Mouse (Mus musculus) liver, adult 2 months (tissue): ENCODE measurements around the gene Ankmy2. TPM values are rescaled to one million over a fixed set of nuclear protein-coding genes. Genes with fewer than 3 reads are reported as not detected.
A peak's percentile ranks its signal among the peaks of the same experiment; 100 is the strongest.

Experiments used
- DNase-seq: peaks from one replicate; pipeline ENCODE4 v3.0.0-alpha.2; 2011; ENCODE audit warnings: low read depth, low spot score; ENCODE audit errors: extremely low read depth
- H3K27ac ChIP-seq: fragments of 200-500 bp; replicated peaks from 2 replicates; pipeline ENCODE4 v1.5.1; 2012; ENCODE audit warnings: low read depth, mild to moderate bottlenecking, control low read depth, inconsistent platforms, low read length; ENCODE audit not compliant: insufficient read depth
- H3K27me3 ChIP-seq: fragments of 200-500 bp; 2 replicates; pipeline ENCODE4 v1.6.1; 2012; ENCODE audit warnings: mild to moderate bottlenecking, moderate library complexity, low read length, inconsistent platforms; ENCODE audit not compliant: control insufficient read depth, insufficient read depth
- H3K36me3 ChIP-seq: fragments of 200-500 bp; 2 replicates; pipeline ENCODE4 v1.6.1; 2012; ENCODE audit warnings: low read length, inconsistent platforms; ENCODE audit not compliant: control insufficient read depth, insufficient read depth
- H3K4me1 ChIP-seq: fragments of 200-500 bp; 2 replicates; pipeline ENCODE4 v1.6.1; 2011; ENCODE audit warnings: low read length; ENCODE audit not compliant: control insufficient read depth, insufficient read depth
- H3K4me3 ChIP-seq: fragments of 200-500 bp; 2 replicates; pipeline ENCODE4 v1.5.1; 2011; ENCODE audit warnings: low read depth, mild to moderate bottlenecking, control low read depth, low read length, moderate library complexity; ENCODE audit not compliant: insufficient read depth
- H3K79me2 ChIP-seq: fragments of 200-500 bp; 2 replicates; pipeline ENCODE4 v1.6.1; 2012; ENCODE audit warnings: inconsistent platforms, mild to moderate bottlenecking, low read length, moderate library complexity; ENCODE audit not compliant: control insufficient read depth, insufficient read depth
- H3K9ac ChIP-seq: fragments of 200-500 bp; 2 replicates; pipeline ENCODE4 v1.6.1; 2012; ENCODE audit warnings: low read depth, mild to moderate bottlenecking, control low read depth, inconsistent platforms, low read length
- CTCF ChIP-seq: fragments of 200-500 bp; IDR thresholded peaks from 2 replicates; pipeline ENCODE4 v1.5.1; 2011; ENCODE audit warnings: low read depth, low read length, control low read depth
- POLR2A ChIP-seq: fragments of 200-500 bp; IDR thresholded peaks from 2 replicates; pipeline ENCODE4 v1.6.1; 2011; ENCODE audit warnings: low read length, control low read depth; ENCODE audit not compliant: insufficient read depth; ENCODE audit errors: extremely low read depth
- WGBS: fragments of 180-500 bp; shearing (Covaris S2); methylation state at CpG from one replicate; pipeline ENCODE4 v1.1.7; 2018; 5-methylcytosine and 5-hydroxymethylcytosine counted together
- polyA plus RNA-seq: library from polyadenylated mRNA; depleted of rRNA; stranded (reverse); fragments of >200 nt; gene quantifications from 2 replicates; pipeline ENCODE4 v1.2.3, GENCODE M21; 2012; rRNA removed
- total RNA-seq: library from RNA; depleted of rRNA; stranded (reverse); fragments of >200 nt; gene quantifications from 2 replicates; pipeline ENCODE4 v1.2.3, GENCODE M21; 2014; rRNA removed

The Ankmy2 gene
- total RNA-seq (6.5 and 7.9 TPM in 2 replicates), polyA plus RNA-seq (2.6 and 3.4 TPM in 2 replicates)

- Histone ChIP-seq H3K27ac (peak within 1 kb of the TSS; percentile 77), H3K4me1 (peaks cover 12% of the 10 kb centered on the region), H3K9ac (peak within 1 kb of the TSS; percentile 89), H3K4me3 (peak within 1 kb of the TSS; percentile 91), H3K36me3 (no peaks in the 10 kb centered on the region), H3K27me3 (no peaks in the 10 kb centered on the region), H3K79me2 (peaks cover 3% of the 10 kb centered on the region; the same call in 1 of the 2 replicates)
- WGBS, result under 1% methylated on average over 41 of the region's 42 CpGs
- TF ChIP-seq POLR2A, result peak; percentile 95
- no peak for TF ChIP-seq CTCF
- peak; percentile 87 for DNase-seq
These were observed at the start of gene Ankmy2 for GRCm38 (mm10) chr12:36156637-36157303. Ankmy2 (plus strand) TSS chr12:36157114.

- H3K27ac ChIP-seq, result no peak overlapping the region
- DNase-seq, result no peak
- H3K79me2 ChIP-seq, result no peaks in the 10 kb centered on the region
- no peaks in the 10 kb centered on the region for H3K4me1 ChIP-seq
- no peaks in the 10 kb centered on the region for H3K27me3 ChIP-seq
- H3K36me3 ChIP-seq, result peaks cover 48% of the 10 kb centered on the region
- no peak for TF ChIP-seq CTCF
- no peak for TF ChIP-seq POLR2A
- WGBS, result 96% methylated on average over 5 of the region's 5 CpGs
- H3K9ac ChIP-seq, result no peak overlapping the region
- H3K4me3 ChIP-seq, result no peak overlapping the region
These were observed 48.5 kb upstream of the Ankmy2 start for GRCm38 (mm10) chr12:36108442-36108841.

- 92% methylated on average over 5 of the region's 5 CpGs for WGBS
- Histone ChIP-seq H3K27ac (no peak overlapping the region), H3K27me3 (no peaks in the 10 kb centered on the region), H3K9ac (no peak overlapping the region), H3K36me3 (peaks cover 40% of the 10 kb centered on the region), H3K4me3 (no peak overlapping the region), H3K4me1 (no peaks in the 10 kb centered on the region), H3K79me2 (no peaks in the 10 kb centered on the region)
- no peak for DNase-seq
- TF ChIP-seq POLR2A (no peak), CTCF (no peak)
These were observed 46.5 kb upstream of the Ankmy2 start for GRCm38 (mm10) chr12:36110457-36110856.

- Histone ChIP-seq H3K9ac (no peak overlapping the region), H3K79me2 (no peaks in the 10 kb centered on the region), H3K36me3 (peaks cover 40% of the 10 kb centered on the region), H3K4me3 (no peak overlapping the region), H3K27ac (no peak overlapping the region), H3K4me1 (no peaks in the 10 kb centered on the region), H3K27me3 (no peaks in the 10 kb centered on the region)
- no peak for DNase-seq
- no peak for TF ChIP-seq POLR2A
- TF ChIP-seq CTCF, result no peak
- WGBS, result 98% methylated on average over 5 of the region's 5 CpGs
These were observed 45.8 kb upstream of the Ankmy2 start for GRCm38 (mm10) chr12:36111110-36111509.

- TF ChIP-seq CTCF, result no peak
- TF ChIP-seq POLR2A, result no peak
- H3K36me3 ChIP-seq, result peaks cover 38% of the 10 kb centered on the region
These were observed 44.8 kb upstream of the Ankmy2 start for GRCm38 (mm10) chr12:36112081-36112480.

GRCm38 (mm10) chr12:36117161-36117560 lies 39.8 kb upstream of the Ankmy2 start:
- H3K4me3 ChIP-seq, result no peak overlapping the region
- no peak overlapping the region for H3K27ac ChIP-seq
- TF ChIP-seq CTCF (no peak), POLR2A (no peak)
- H3K36me3 ChIP-seq, result peaks cover 13% of the 10 kb centered on the region; the same call in 1 of the 2 replicates
- no peaks in the 10 kb centered on the region for H3K4me1 ChIP-seq
- H3K27me3 ChIP-seq, result no peaks in the 10 kb centered on the region
- no peak overlapping the region for H3K9ac ChIP-seq
- WGBS, result 94% methylated on average over 6 of the region's 6 CpGs
- DNase-seq, result no peak
- H3K79me2 ChIP-seq, result no peaks in the 10 kb centered on the region

More at GRCm38 (mm10) chr12:36112081-36112480, 44.8 kb upstream of the Ankmy2 start:
- WGBS, result 98% methylated on average over 3 of the region's 3 CpGs
- no peak for DNase-seq
- Histone ChIP-seq H3K4me1 (no peaks in the 10 kb centered on the region), H3K79me2 (no peaks in the 10 kb centered on the region), H3K9ac (no peak overlapping the region), H3K27me3 (no peaks in the 10 kb centered on the region), H3K27ac (no peak overlapping the region), H3K4me3 (no peak overlapping the region)
